Mouse (Mus musculus): ENCODE measurements around the gene Arhgap31. TPM values are rescaled to one million over a fixed set of nuclear protein-coding genes. Genes with fewer than 3 reads are reported as not detected.
"Not testable (repeated sequence)": the region's sequence is repeated elsewhere in the genome, so short reads cannot be mapped to it uniquely, and the experiment has no call there.

Arhgap31 gene
- polyA plus RNA-seq, 2 experiments from 2014 or later: 21.5 to 26.4 TPM

- ATAC-seq: no peak
Measured at GRCm38 (mm10) chr16:38681313-38681712, 31.8 kb downstream of the Arhgap31 start.

- peak; percentile 24 for ATAC-seq
Measured at GRCm38 (mm10) chr16:38679431-38680021, 33.5 kb downstream of the Arhgap31 start.

GRCm38 (mm10) chr16:38678853-38679252 is 34.2 kb downstream of the Arhgap31 start:
- peak; percentile 83 for ATAC-seq

DNA sequence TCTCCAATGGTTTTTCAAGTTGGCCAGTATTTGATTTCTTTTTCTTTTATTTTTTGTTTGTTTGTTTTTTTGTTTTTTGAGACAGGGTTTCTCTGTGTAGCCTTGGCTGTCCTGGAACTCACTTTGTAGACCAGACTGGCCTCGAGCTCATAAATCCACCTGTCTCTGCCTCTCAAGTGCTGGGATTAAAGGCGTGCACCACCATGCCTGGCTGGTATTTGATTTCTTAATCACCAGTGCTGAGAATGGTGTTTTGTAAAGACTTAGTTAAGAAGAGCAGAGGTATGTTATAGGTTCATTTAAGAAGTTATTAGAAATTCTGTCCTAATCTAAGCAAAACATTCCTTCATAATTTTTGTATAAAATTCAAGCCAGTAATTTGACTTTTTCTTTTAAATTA is 35.1 kb downstream of the Arhgap31 start:
- ATAC-seq: not testable (repeated sequence)

DNA sequence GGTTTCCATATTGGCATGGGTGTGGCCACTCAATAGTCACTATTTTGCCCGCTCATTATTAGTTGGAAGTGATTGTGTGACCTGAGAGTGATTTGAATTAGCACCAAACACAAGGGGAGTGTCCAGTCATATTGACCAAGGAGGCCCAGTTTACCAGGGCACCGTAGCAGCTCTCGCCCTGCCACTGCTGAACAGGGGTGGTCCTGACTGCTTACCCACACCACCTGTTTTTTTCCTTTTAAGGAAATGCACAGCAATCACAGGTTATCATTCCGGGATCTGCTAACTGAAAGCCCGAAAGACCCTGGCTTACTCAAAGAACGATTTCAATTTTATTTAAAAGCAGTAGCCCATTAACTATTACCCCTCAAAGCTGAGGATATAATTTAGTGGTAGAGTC is 35.9 kb downstream of the Arhgap31 start:
- no peak for ATAC-seq

- no peak for ATAC-seq
Measured at GRCm38 (mm10) chr16:38676647-38677046, 36.4 kb downstream of the Arhgap31 start.

- ATAC-seq: no peak
Measured at GRCm38 (mm10) chr16:38675600-38676335, 37.3 kb downstream of the Arhgap31 start.

DNA sequence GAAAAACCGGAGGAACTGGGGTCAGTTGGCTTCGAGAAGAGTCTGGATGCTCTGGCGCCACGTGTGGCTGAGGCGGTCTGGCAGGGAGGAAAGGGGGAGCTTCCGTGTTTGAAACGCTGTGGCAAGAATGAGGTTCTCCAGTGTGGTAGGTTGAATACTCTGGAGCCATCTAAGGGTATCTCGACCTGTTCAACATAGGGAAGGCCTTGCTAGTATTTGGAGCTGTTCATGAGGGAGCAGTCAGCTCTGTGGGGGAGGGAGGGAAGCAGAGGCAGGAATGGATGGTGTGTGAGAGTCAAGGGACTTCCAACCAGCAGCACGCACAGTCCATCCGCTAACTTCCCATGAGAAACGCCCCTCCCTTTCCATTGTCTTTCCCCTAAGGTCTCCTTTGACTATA is 38.2 kb downstream of the Arhgap31 start:
- ATAC-seq: no peak

DNA sequence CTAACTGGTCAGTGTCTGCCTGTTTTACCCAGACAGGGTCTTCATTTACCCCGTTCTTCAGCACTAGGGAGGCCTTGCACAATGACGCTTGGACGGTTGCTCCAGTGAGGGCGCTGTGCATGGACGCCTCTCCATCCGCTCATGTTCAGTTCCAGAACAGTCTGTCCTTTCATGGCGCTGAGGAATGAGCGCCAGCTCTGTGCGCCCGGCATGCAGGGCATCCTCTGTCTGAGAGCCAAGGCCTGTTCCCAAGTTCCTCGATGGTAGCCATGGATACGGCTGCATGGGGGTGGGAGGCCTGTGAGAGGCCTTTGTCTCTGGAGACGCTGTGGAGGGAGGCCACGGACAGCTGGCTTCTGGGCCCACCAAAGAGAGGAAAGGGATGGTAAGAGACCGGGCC is 39.6 kb downstream of the Arhgap31 start:
- ATAC-seq: no peak

DNA sequence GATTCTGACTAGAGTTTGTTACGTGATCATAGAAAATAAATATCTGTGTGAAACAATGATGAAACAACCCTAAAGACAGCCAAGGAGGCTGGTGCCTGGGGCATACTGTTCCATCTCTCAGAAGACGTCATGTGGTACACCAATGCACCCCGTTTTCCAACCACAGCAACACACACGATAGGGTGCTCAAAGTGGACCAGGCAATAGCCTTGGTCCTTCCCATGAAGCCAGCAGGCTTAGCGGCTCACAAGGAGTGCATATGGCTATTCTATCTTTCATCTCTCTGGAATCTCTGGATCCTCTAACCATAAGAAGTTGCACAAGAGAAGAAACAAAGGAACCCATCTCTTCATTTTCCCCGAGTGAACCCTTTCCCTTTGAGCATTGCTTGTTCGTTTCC is 40.1 kb downstream of the Arhgap31 start:
- no peak for ATAC-seq

- no peak for ATAC-seq
Measured at GRCm38 (mm10) chr16:38672370-38672769, 40.7 kb downstream of the Arhgap31 start.

DNA sequence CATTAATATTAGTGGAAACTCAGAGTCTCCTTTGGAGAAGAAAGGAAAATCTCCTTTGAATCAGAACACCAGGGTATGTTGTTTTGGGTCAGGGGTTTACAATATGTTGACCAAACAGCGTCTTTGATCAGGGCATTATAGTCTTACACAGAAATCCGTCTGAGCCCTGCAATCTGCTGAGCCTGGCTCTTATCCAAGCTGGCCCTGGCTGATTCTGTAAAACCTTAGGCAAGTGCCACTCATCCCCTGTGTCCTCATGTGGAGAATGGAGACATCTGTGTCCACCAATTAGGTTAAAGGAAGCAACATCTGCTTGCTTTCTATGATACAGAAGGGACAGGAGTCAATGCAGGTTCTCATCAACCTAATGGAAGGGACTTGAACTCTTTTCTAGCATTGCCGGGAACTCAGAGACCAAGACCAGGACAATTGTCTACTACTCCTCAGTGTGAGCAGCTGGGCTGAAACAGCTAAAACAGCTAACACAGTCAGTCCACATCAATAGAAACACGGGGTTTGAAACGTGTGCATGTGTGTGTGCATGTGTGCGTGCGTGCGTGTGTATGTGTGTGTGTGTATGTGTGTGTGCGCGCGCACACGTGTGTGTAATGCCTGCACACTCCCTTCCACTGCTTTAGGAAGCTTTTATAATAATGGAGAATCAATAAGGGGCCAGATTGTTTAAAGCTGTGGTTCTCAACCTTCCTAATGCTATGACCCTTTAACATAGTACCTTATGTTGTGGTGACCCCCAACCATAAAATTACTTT is 42.3 kb downstream of the Arhgap31 start:
- ATAC-seq: no peak

DNA sequence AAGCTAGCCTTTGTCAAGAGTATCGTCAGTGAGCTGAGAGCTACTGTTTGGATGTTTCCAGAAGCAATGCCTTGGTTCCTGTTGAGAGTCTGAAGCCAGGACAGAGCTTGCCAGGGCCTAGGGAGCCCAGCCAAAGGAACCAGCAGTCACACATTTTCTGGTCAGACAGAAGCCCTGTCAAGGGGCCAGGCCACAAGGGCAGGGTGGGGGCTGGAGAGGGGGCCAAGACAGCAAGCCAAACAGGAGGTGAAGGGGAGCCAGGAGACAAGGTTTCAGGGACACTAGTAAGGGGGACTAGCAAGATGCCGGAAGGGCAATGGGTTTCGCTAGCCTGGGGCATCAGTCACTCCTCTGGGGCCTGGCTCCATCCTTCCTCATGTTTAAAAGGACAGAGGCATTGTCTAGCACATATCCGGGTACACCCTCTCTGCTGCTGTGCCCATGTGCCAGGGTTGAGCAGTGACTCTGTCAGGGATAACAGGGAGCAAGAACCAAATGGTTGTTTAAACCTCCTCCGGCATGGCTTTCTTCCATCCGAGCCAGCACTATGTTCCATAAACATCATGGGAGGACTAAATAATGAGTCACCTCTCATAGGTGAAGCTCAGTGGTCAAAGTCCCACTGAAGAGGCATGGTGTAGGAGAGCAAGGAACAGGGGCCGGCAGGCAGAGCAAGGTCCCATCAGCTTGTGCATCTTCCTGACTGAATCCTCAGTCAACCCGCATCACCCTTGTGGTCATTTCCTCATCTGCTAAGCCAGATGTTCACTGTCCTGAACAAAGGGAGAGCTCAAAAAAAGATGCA is 44.0 kb downstream of the Arhgap31 start:
- ATAC-seq: no peak

DNA sequence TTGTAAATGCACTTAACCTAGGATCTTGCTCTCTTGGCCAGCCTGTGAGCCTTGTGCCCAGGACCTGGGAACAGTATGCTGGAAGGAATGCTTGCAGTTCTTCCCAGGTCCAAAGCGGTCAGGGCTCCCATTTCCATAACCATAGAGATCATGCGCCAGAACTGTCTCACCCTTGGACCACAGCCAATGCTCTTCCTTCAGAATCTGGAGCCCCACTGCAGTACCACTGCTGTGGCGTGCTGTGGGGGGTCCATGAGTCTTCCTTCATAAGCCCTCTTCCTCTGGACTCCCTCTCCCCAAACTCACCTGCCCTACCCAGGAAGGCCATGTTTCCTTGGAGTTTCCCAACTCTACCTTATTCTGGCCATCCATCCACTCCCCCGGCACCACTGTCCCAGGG is 46.6 kb downstream of the Arhgap31 start:
- no peak for ATAC-seq

- no peak for ATAC-seq
Measured at GRCm38 (mm10) chr16:38666016-38666415, 47.1 kb downstream of the Arhgap31 start.

GRCm38 (mm10) chr16:38662575-38662974 is 50.5 kb downstream of the Arhgap31 start:
- no peak for ATAC-seq

GRCm38 (mm10) chr16:38654308-38654707 is 58.8 kb downstream of the Arhgap31 start:
- no peak for ATAC-seq

DNA sequence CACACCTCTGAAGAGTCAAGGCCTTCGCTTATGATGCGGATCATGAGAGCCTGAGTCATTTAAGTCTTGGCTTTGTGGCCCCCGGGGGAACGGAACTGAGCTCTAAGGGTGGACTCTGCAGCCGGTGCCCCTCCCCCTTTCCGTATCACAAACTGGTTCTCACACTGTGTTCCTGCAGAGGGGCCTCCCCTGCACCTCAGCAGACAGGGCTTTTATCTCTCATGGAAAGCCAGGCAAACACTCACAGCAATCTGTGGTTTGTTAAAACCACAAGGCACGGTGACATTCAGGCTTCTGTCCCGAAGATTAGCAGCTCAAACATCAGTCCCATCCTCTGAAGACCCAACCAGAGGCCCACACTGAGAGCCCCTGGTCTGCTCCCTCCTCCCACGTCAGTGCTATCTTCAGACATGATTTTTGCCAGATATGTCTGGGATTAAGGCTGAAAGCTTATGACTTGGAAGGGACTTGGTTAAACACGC is 59.6 kb downstream of the Arhgap31 start:
- ATAC-seq: peak; percentile 91

DNA sequence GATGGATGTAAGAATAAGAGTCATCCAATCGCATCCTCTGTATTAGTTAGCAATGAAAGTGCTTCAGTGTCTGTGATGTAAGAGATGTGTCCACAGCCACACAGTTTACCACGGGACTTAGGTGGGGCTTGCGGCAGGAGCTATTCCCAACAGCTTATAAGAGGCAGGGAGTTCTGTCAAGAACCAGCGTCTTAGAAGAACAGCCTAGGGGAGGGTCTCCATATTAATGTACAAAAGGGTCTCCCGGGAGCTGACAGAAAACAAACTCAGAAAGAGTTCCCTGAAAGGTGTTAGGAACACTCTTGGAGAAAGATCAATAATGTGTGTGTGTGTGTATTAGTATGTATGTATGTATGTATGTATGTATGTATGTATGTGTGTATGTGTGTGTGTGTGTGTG is 60.4 kb downstream of the Arhgap31 start:
- no peak for ATAC-seq

- peak; percentile 20 for ATAC-seq
Measured at GRCm38 (mm10) chr16:38651721-38652231, 61.3 kb downstream of the Arhgap31 start.

DNA sequence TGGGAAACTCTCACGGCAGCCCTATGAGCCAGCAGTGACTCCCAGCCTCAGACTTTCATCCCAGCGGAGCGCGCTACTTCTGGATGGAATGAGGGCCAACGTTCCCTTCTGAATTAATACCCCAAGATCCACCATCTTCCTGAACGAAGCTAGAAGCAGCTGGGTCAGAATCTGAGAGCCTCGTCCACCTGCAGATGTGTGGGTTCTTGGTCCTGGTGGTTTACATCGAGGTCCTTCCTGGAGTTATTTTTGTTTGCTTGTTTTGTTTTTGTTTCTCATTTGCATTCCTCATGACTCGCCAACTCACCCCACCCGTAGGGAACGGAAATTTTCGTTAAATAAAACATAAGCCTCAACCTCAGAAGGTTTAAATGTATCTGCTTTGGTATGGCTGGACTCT is 61.8 kb downstream of the Arhgap31 start:
- ATAC-seq: no peak

DNA sequence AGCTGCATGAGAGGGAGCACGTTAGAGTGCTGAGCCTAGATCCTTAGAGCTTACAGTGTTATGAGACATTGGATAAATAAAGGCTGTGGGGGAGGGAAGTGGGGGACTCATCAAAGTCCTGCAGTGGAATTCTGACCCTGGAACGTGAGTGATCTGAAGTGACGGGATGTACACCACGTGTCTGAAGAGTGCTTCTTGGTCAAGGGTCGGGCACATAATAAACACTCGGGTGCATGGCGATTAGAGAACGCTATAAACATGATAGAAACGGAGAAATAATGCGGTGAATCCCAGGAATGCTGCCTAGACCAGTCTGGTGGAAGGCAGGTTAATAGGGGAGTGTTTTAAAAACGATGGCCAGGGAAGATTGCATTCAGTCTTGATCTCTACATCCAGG is 63.6 kb downstream of the Arhgap31 start:
- no peak for ATAC-seq

Data from CD4-positive, CD25-positive, alpha-beta regulatory T cell, adult 4 months (primary cell).